Mouse (Mus musculus): ENCODE measurements around the gene Psmb6.
"Not testable (repeated sequence)": the region's sequence is repeated elsewhere in the genome, so short reads cannot be mapped to it uniquely, and the experiment has no call there.

Gene Psmb6

GRCm38 (mm10) chr11:70520178-70520769 lies 4.9 kb upstream of the Psmb6 start:
- DNase-seq (ENCODE audit: inconsistent age in 2 of 2, low spot score in 1 of 2): peak; percentile 56 to 79

GRCm38 (mm10) chr11:70523306-70523989 lies 1.7 kb upstream of the Psmb6 start:
- DNase-seq (ENCODE audit: inconsistent age in 2 of 2, low spot score in 1 of 2): peak in 1 of 2 experiments; percentile 33

- no peak for DNase-seq (ENCODE audit: inconsistent age in 2 of 2, low spot score in 1 of 2)
Observed at GRCm38 (mm10) chr11:70524782-70525181, 385 bp upstream of the Psmb6 start.

- no peak for DNase-seq (ENCODE audit: inconsistent age in 2 of 2, low spot score in 1 of 2)
Observed at GRCm38 (mm10) chr11:70525726-70526125, 559 bp downstream of the Psmb6 start.

- no peak for DNase-seq (ENCODE audit: inconsistent age in 2 of 2, low spot score in 1 of 2)
Observed at GRCm38 (mm10) chr11:70526211-70526610, 1.0 kb downstream of the Psmb6 start.

GRCm38 (mm10) chr11:70528610-70529009 lies 3.4 kb downstream of the Psmb6 start:
- peak in 1 of 2 experiments; percentile 20 for DNase-seq (ENCODE audit: inconsistent age in 2 of 2, low spot score in 1 of 2)

- not testable (repeated sequence) for DNase-seq (ENCODE audit: inconsistent age in 2 of 2, low spot score in 1 of 2)
Observed at GRCm38 (mm10) chr11:70531065-70531464, 5.9 kb downstream of the Psmb6 start.

- no peak for DNase-seq (ENCODE audit: inconsistent age in 2 of 2, low spot score in 1 of 2)
Observed at GRCm38 (mm10) chr11:70532839-70533238, 7.7 kb downstream of the Psmb6 start, which contains the start of gene Gm40193. Gene Gm40193, minus strand, starts transcription at chr11:70532939.

- peak in 1 of 2 experiments; percentile 30 for DNase-seq (ENCODE audit: inconsistent age in 2 of 2, low spot score in 1 of 2)
Observed at GRCm38 (mm10) chr11:70539423-70539822, 14.3 kb downstream of the Psmb6 start.

- peak; percentile 94 to 96 for DNase-seq (ENCODE audit: inconsistent age in 2 of 2, low spot score in 1 of 2)
Observed at GRCm38 (mm10) chr11:70539877-70540587, 14.9 kb downstream of the Psmb6 start, which contains the start of gene Pld2. Gene Pld2, plus strand, starts transcription at chr11:70540064.

- DNase-seq (ENCODE audit: inconsistent age in 2 of 2, low spot score in 1 of 2): peak in 1 of 2 experiments; percentile 34
Observed at GRCm38 (mm10) chr11:70540928-70541327, 15.8 kb downstream of the Psmb6 start.

GRCm38 (mm10) chr11:70541415-70541814 lies 16.2 kb downstream of the Psmb6 start:
- DNase-seq (ENCODE audit: inconsistent age in 2 of 2, low spot score in 1 of 2): peak in 1 of 2 experiments; percentile 31

- DNase-seq (ENCODE audit: inconsistent age in 2 of 2, low spot score in 1 of 2): no peak
Observed at GRCm38 (mm10) chr11:70544496-70544895, 19.3 kb downstream of the Psmb6 start.

GRCm38 (mm10) chr11:70551526-70551925 lies 26.4 kb downstream of the Psmb6 start:
- DNase-seq (ENCODE audit: inconsistent age in 2 of 2, low spot score in 1 of 2): no peak

- no peak for DNase-seq (ENCODE audit: inconsistent age in 2 of 2, low spot score in 1 of 2)
Observed at GRCm38 (mm10) chr11:70553940-70554339, 28.8 kb downstream of the Psmb6 start.

GRCm38 (mm10) chr11:70557545-70557944 lies 32.4 kb downstream of the Psmb6 start:
- DNase-seq (ENCODE audit: inconsistent age in 2 of 2, low spot score in 1 of 2): no peak

- no peak for DNase-seq (ENCODE audit: inconsistent age in 2 of 2, low spot score in 1 of 2)
Observed at GRCm38 (mm10) chr11:70561937-70562286, 36.7 kb downstream of the Psmb6 start.

- peak; percentile 93 to 96 for DNase-seq (ENCODE audit: inconsistent age in 2 of 2, low spot score in 1 of 2)
Observed at GRCm38 (mm10) chr11:70562287-70562994, 37.3 kb downstream of the Psmb6 start, which contains the start of gene Mink1. Gene Mink1, plus strand, starts transcription at chr11:70562881.

GRCm38 (mm10) chr11:70562995-70563469 lies 37.9 kb downstream of the Psmb6 start:
- DNase-seq (ENCODE audit: inconsistent age in 2 of 2, low spot score in 1 of 2): no peak

GRCm38 (mm10) chr11:70563470-70564275 lies 38.5 kb downstream of the Psmb6 start:
- peak; percentile 27 to 71 for DNase-seq (ENCODE audit: inconsistent age in 2 of 2, low spot score in 1 of 2)

Measured in adrenal gland, adult (tissue).